Mouse (Mus musculus) myocyte (in vitro differentiated cells): ENCODE measurements around the gene Lamtor2.

ENCODE experiments used
- CEBPB ChIP-seq: IDR thresholded peaks from 2 replicates; pipeline ENCODE4 v1.6.1; 2011; ENCODE audit warnings: mild to moderate bottlenecking, moderate library complexity; ENCODE audit not compliant: poor library complexity, insufficient read depth, severe bottlenecking
- E2F4 ChIP-seq: IDR thresholded peaks from one replicate; pipeline ENCODE4 v1.6.1; 2011; ENCODE audit warnings: mild to moderate bottlenecking, control low read depth, moderate library complexity; ENCODE audit not compliant: insufficient read depth
- MYOD1 ChIP-seq, 3 experiments: IDR thresholded peaks; one replicate each; pipeline ENCODE4 v1.6.1; 2011; ENCODE audit warnings: control low read depth in 2 of 3, low read depth in 2 of 3, mild to moderate bottlenecking in 2 of 3, moderate library complexity in 1 of 3; ENCODE audit not compliant: insufficient read length in 2 of 3, control insufficient read depth in 1 of 3
- MYOG ChIP-seq, 3 experiments: IDR thresholded peaks; one replicate each; pipeline ENCODE4 v1.6.1; 2011; ENCODE audit warnings: control low read depth in 2 of 3, low read depth in 2 of 3, mild to moderate bottlenecking in 2 of 3; ENCODE audit not compliant: insufficient read length in 2 of 3, control insufficient read depth in 1 of 3, insufficient read depth in 1 of 3
- POLR2A ChIP-seq: IDR thresholded peaks from one replicate; pipeline ENCODE4 v1.6.1; 2011; ENCODE audit warnings: low read depth, mild to moderate bottlenecking, control low read depth, moderate library complexity; ENCODE audit not compliant: insufficient read length
- POLR2AphosphoS2 ChIP-seq: IDR thresholded peaks from one replicate; pipeline ENCODE4 v1.6.1; 2011; ENCODE audit warnings: low read depth, control low read depth; ENCODE audit not compliant: insufficient read length
- SRF ChIP-seq: IDR thresholded peaks from one replicate; pipeline ENCODE4 v1.6.1; 2011; ENCODE audit warnings: low read depth; ENCODE audit not compliant: control insufficient read depth, insufficient read length
- TCF12 ChIP-seq: IDR thresholded peaks from one replicate; pipeline ENCODE4 v1.6.1; 2011; ENCODE audit warnings: mild to moderate bottlenecking, control low read depth; ENCODE audit not compliant: poor library complexity, insufficient read depth, severe bottlenecking
- USF1 ChIP-seq: IDR thresholded peaks from one replicate; pipeline ENCODE4 v1.6.1; 2011; ENCODE audit warnings: low read depth, mild to moderate bottlenecking, control low read depth, moderate library complexity

DNA sequence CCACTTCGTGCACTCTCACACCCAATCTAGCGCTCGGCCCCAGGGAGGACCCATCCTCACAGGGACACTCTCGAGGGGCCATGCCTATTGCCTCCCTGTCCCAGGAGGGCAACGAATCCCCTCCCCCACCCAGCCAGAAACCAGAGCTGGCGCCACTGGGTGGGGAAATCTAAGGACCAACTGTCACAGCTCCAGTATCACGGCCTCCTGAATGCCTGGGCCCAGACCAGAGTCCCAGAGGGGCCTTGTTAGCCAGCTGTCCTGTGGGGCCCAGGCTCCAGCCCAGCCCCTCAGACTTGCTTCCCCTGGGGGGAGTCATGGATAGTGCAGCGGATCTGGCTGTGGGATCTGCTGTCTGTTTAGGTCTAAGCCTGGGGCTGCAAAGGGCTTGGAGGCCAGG lies 25.3 kb downstream of the Lamtor2 start:
- TF ChIP-seq MYOD1 (IDR thresholded peaks at IDR 0.05; ENCODE audit: control insufficient read depth in 1 of 3, insufficient read length in 2 of 3, low read depth in 2 of 3) (peak in 2 of 3 experiments; percentile 1 to 32), SRF (no peak), CEBPB (no peak), POLR2A (no peak), MYOG (IDR thresholded peaks at IDR 0.05; ENCODE audit: control insufficient read depth in 1 of 3, insufficient read depth in 1 of 3, insufficient read length in 2 of 3, low read depth in 2 of 3) (peak in 2 of 3 experiments; percentile 57 to 76), E2F4 (no peak), POLR2AphosphoS2 (no peak), USF1 (no peak), TCF12 (peak; percentile 14)
